Mouse (Mus musculus) heart, postnatal 0 days (tissue): Measurements from ENCODE around the gene Gabrd. TPM values are rescaled to one million over a fixed set of nuclear protein-coding genes. Genes with fewer than 3 reads are reported as not detected.
"Not testable (repeated sequence)": the region's sequence is repeated elsewhere in the genome, so short reads cannot be mapped to it uniquely, and the experiment has no call there.

Experiments used
- ATAC-seq: fragments of 200-750 bp; cut with Nextera tagmentation; 2 replicates; pipeline ENCODE4 v1.8.0; 2017; ENCODE audit warnings: low read depth, moderate number of reproducible peaks, moderate library complexity; ENCODE audit not compliant: insufficient read depth
- DNase-seq: peaks from one replicate; pipeline ENCODE4 v3.0.0-alpha.2; 2016; ENCODE audit warnings: low spot score
- H3K27ac ChIP-seq: fragments of 300-500 bp; sonication (generic); 2 replicates; pipeline ENCODE4 v1.5.1; 2014; ENCODE audit warnings: low read depth, mild to moderate bottlenecking
- H3K27me3 ChIP-seq: fragments of 300-500 bp; sonication (generic); 2 replicates; pipeline ENCODE4 v1.6.1; 2014; ENCODE audit warnings: low read length, mixed read lengths; ENCODE audit not compliant: control insufficient read depth, insufficient read depth
- H3K36me3 ChIP-seq: fragments of 300-500 bp; sonication (generic); replicated peaks from 2 replicates; pipeline ENCODE4 v1.6.1; 2014; ENCODE audit warnings: low read length, mixed read lengths; ENCODE audit not compliant: control insufficient read depth, insufficient read depth
- H3K4me1 ChIP-seq: fragments of 300-500 bp; sonication (generic); 2 replicates; pipeline ENCODE4 v1.6.1; 2014; ENCODE audit warnings: antibody characterized with exemption; ENCODE audit not compliant: control insufficient read depth, insufficient read depth
- H3K4me2 ChIP-seq: fragments of 300-500 bp; sonication (generic); 2 replicates; pipeline ENCODE4 v1.6.1; 2014; ENCODE audit warnings: low read depth, mild to moderate bottlenecking, low read length, moderate library complexity
- H3K4me3 ChIP-seq: fragments of 300-500 bp; sonication (generic); 2 replicates; pipeline ENCODE4 v1.5.1; 2014; ENCODE audit warnings: low read depth, low read length
- H3K9ac ChIP-seq: fragments of 300-500 bp; sonication (generic); replicated peaks from 2 replicates; pipeline ENCODE4 v1.6.1; 2014; ENCODE audit warnings: low read depth, low read length, mixed read lengths
- H3K9me3 ChIP-seq: fragments of 300-500 bp; sonication (generic); replicated peaks from 2 replicates; pipeline ENCODE4 v1.6.1; 2016; ENCODE audit warnings: low read length; ENCODE audit not compliant: control insufficient read depth
- CTCF ChIP-seq: IDR thresholded peaks from 2 replicates; pipeline ENCODE4 v1.5.1; 2016; ENCODE audit warnings: antibody characterized with exemption, control low read depth, low read depth
- EP300 ChIP-seq: IDR thresholded peaks from 2 replicates; pipeline ENCODE4 v1.6.1; 2016; ENCODE audit warnings: antibody characterized with exemption, low read depth
- WGBS: fragments of 180-500 bp; shearing (Covaris S2); extraction: QIAGEN DNeasy Blood & Tissue Kit; methylation state at CpG from one replicate; pipeline ENCODE4 v1.1.7; 2014; 5-methylcytosine and 5-hydroxymethylcytosine counted together
- polyA plus RNA-seq: library from polyadenylated mRNA; unstranded; fragments of >200 nt; fragmentation: Nextera tagmentation; extraction: Ambion mirVana; gene quantifications from 2 replicates; pipeline ENCODE4 v1.2.1, GENCODE M21; 2015
- total RNA-seq: library from RNA; depleted of rRNA; stranded (reverse); fragments of >200 nt; gene quantifications from 2 replicates; pipeline ENCODE4 v1.2.3, GENCODE M21; 2014; ENCODE audit warnings: low replicate concordance

Gabrd gene
- total and polyA plus RNA-seq, 2 experiments from 2014 or later: 0.15 TPM; not detected in 1

- TF ChIP-seq CTCF: no peak
- TF ChIP-seq EP300: no peak
- no peak for ATAC-seq
- no peak for DNase-seq
- H3K27ac ChIP-seq: no peak overlapping the region
- no peaks in the 10 kb centered on the region for H3K36me3 ChIP-seq
- H3K27me3 ChIP-seq: no peaks in the 10 kb centered on the region
- H3K9me3 ChIP-seq: no peaks in the 10 kb centered on the region; the same call in 1 of the 2 replicates
- no peak overlapping the region for H3K4me2 ChIP-seq
- H3K4me1 ChIP-seq: no peaks in the 10 kb centered on the region
- no peak overlapping the region for H3K4me3 ChIP-seq
- H3K9ac ChIP-seq: no peak overlapping the region
Measured at GRCm38 (mm10) chr4:155428442-155428841, 30.5 kb upstream of the Gabrd start.

GRCm38 (mm10) chr4:155426272-155426671, 28.4 kb upstream of the Gabrd start:
- TF ChIP-seq CTCF: no peak
- no peak for TF ChIP-seq EP300
- Histone ChIP-seq H3K9ac (no peak overlapping the region), H3K4me3 (no peak overlapping the region), H3K9me3 (no peaks in the 10 kb centered on the region; the same call in 1 of the 2 replicates), H3K4me1 (no peaks in the 10 kb centered on the region), H3K27me3 (no peaks in the 10 kb centered on the region), H3K36me3 (no peaks in the 10 kb centered on the region), H3K27ac (no peak overlapping the region), H3K4me2 (no peak overlapping the region)
- no peak for DNase-seq
- WGBS: 71% methylated on average over 6 of the region's 6 CpGs
- ATAC-seq: no peak

GRCm38 (mm10) chr4:155423988-155424387, 26.1 kb upstream of the Gabrd start:
- Histone ChIP-seq H3K9ac (no peak overlapping the region), H3K4me1 (no peaks in the 10 kb centered on the region), H3K27ac (no peak overlapping the region), H3K27me3 (no peaks in the 10 kb centered on the region), H3K4me2 (no peak overlapping the region), H3K4me3 (no peak overlapping the region), H3K9me3 (no peaks in the 10 kb centered on the region), H3K36me3 (no peaks in the 10 kb centered on the region)
- TF ChIP-seq EP300 (no peak), CTCF (no peak)
- no peak for DNase-seq
- 69% methylated on average over 5 of the region's 5 CpGs for WGBS
- ATAC-seq: no peak

GRCm38 (mm10) chr4:155421412-155422370, 23.8 kb upstream of the Gabrd start:
- not testable (repeated sequence) for H3K9ac ChIP-seq, DNase-seq, H3K4me1 ChIP-seq, H3K4me2 ChIP-seq, H3K4me3 ChIP-seq, ATAC-seq, H3K36me3 ChIP-seq, H3K27ac ChIP-seq, H3K9me3 ChIP-seq, H3K27me3 ChIP-seq
- 72% methylated on average over 20 of the region's 30 CpGs for WGBS

- TF ChIP-seq EP300 (no peak), CTCF (no peak)
Measured at GRCm38 (mm10) chr4:155420137-155420536, 22.2 kb upstream of the Gabrd start.

More at GRCm38 (mm10) chr4:155420137-155420536, 22.2 kb upstream of the Gabrd start:
- DNase-seq (no peak), ATAC-seq (no peak)
- Histone ChIP-seq H3K27me3 (no peaks in the 10 kb centered on the region), H3K4me1 (no peaks in the 10 kb centered on the region), H3K9me3 (no peaks in the 10 kb centered on the region), H3K4me3 (no peak overlapping the region), H3K27ac (no peak overlapping the region), H3K36me3 (no peaks in the 10 kb centered on the region), H3K4me2 (no peak overlapping the region), H3K9ac (no peak overlapping the region)
- WGBS: 67% methylated on average over 3 of the region's 3 CpGs
